Mouse (Mus musculus): Measurements from ENCODE around the gene Irak1bp1.

DNA sequence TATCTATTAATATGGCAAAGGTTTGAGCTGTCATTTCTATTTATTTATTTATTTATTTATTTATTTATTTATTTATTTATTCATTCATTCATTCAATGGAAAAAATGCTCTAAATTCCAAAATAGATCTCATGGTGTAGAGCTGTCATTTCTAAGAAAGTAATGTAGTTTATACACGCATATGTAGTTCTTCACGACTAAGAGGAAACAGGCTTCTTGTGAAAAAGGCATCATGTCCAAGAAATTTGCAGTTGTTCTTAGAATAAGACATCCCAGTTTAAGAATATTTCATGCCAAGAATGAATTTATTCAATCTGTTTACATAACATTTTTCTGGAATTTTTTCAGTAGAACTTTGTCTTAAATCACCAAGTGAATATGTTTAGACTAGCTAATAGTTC, 31.5 kb downstream of the Irak1bp1 start:
- TF ChIP-seq POLR2A (IDR thresholded peaks at IDR 0.05; ENCODE audit: extremely low read depth, insufficient read depth, low read length) (no peak), CTCF (IDR thresholded peaks at IDR 0.05; ENCODE audit: low read depth, low read length) (no peak)

All from liver, adult 2 months (tissue).